Mouse (Mus musculus) lung, postnatal 0 days (tissue): ENCODE data around the gene Tjap1.

Experiments
- CTCF ChIP-seq: IDR thresholded peaks from 2 replicates; pipeline ENCODE4 v1.5.1; 2016; ENCODE audit warnings: antibody characterized with exemption, mild to moderate bottlenecking
- EP300 ChIP-seq: IDR thresholded peaks from 2 replicates; pipeline ENCODE4 v1.6.1; 2016; ENCODE audit warnings: antibody characterized with exemption, mild to moderate bottlenecking, control low read depth

DNA sequence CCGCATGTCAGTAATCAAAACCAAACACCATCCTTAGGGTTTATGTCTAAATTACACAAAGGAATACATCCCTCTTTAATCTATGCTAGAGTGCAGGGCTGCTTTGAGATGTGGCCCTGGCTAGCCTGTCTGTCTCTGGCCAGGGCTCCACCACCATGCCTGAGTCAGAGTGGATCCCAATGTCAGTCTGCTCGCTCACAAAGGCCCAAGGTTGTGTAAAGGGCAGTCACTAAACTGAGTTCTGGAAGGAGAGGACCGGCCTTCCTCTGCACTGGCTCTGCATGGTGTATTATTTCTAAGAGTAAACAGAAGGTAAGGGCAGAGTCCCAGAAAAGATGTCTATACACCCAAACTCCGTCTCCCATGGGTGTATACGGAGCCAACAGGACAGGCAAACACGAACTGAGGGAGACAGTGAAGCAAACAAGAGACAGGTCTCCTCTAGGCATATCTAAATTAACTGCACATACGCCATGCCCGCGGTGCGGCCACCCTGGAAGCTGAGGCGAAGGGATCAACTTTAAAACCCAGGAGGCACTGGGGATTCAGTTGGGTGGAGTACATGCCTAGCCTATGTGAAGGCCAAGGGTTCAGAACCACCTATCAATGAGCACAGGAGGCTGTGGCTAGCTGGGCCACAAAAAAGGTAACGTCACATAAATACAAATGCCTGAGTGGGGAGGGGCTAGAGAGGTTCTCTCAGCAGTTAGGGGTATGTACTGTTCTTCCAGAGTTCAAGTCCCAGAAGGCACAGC lies 4.6 kb downstream of the Tjap1 start:
- no peak for TF ChIP-seq CTCF
- TF ChIP-seq EP300, result no peak
